Mouse (Mus musculus) embryonic facial prominence, embryonic 12.5 days (tissue): ENCODE data around the gene Trir. TPM values are rescaled to one million over a fixed set of nuclear protein-coding genes. Genes with fewer than 3 reads are reported as not detected.
A peak's percentile ranks its signal among the peaks of the same experiment; 100 is the strongest.

Experiments used
- ATAC-seq: fragments of 200-750 bp; cut with Nextera tagmentation; 2 replicates; pipeline ENCODE4 v1.8.0; 2017; ENCODE audit not compliant: insufficient number of reproducible peaks, insufficient read depth, low FRiP score, low TSS enrichment
- H3K27ac ChIP-seq: fragments of 300-500 bp; sonication (generic); 2 replicates; pipeline ENCODE4 v1.5.1; 2016; ENCODE audit warnings: mild to moderate bottlenecking
- H3K27me3 ChIP-seq: fragments of 300-500 bp; sonication (generic); 2 replicates; pipeline ENCODE4 v1.6.1; 2016; ENCODE audit warnings: mild to moderate bottlenecking, moderate library complexity
- H3K36me3 ChIP-seq: fragments of 300-500 bp; sonication (generic); 2 replicates; pipeline ENCODE4 v1.6.1; 2016; ENCODE audit warnings: mild to moderate bottlenecking
- H3K4me1 ChIP-seq: fragments of 300-500 bp; sonication (generic); 2 replicates; pipeline ENCODE4 v1.6.1; 2016
- H3K4me2 ChIP-seq: fragments of 300-500 bp; sonication (generic); replicated peaks from 2 replicates; pipeline ENCODE4 v1.6.1; 2016; ENCODE audit warnings: mild to moderate bottlenecking, moderate library complexity
- H3K4me3 ChIP-seq: fragments of 300-500 bp; sonication (generic); 2 replicates; pipeline ENCODE4 v1.5.1; 2016; ENCODE audit warnings: mild to moderate bottlenecking
- H3K9ac ChIP-seq: fragments of 300-500 bp; sonication (generic); 2 replicates; pipeline ENCODE4 v1.6.1; 2016; ENCODE audit warnings: mild to moderate bottlenecking, moderate library complexity
- H3K9me3 ChIP-seq: fragments of 300-500 bp; sonication (generic); 2 replicates; pipeline ENCODE4 v1.6.1; 2016; ENCODE audit warnings: mild to moderate bottlenecking, moderate library complexity
- WGBS: fragments of 180-500 bp; shearing (Covaris S2); methylation state at CpG from one replicate; pipeline ENCODE4 v1.1.7; 2016; 5-methylcytosine and 5-hydroxymethylcytosine counted together
- polyA plus RNA-seq: library from polyadenylated mRNA; unstranded; fragments of >200 nt; fragmentation: Nextera tagmentation; extraction: Ambion mirVana; gene quantifications from 2 replicates; pipeline ENCODE4 v1.2.1, GENCODE M21; 2016

The Trir gene
- polyA plus RNA-seq, 1 experiment from 2014 or later, result 160 TPM

- peak overlapping the region; percentile 100 for H3K27ac ChIP-seq
- H3K4me3 ChIP-seq, result peak overlapping the region; percentile 87
- peak overlapping the region; percentile 91 for H3K4me2 ChIP-seq
- peak overlapping the region; percentile 96 for H3K9ac ChIP-seq
- no peaks in the 10 kb centered on the region for H3K9me3 ChIP-seq
- 0 out of 2 replicates have a peak, but pooled peaks have one; percentile 2 for ATAC-seq
- H3K4me1 ChIP-seq, result peaks cover 19% of the 10 kb centered on the region
- peaks cover 38% of the 10 kb centered on the region for H3K36me3 ChIP-seq
- WGBS, result under 1% methylated on average over 57 of the region's 57 CpGs
- no peaks in the 10 kb centered on the region for H3K27me3 ChIP-seq
These were observed 11.3 kb downstream of the Trir start for GRCm38 (mm10) chr8:85037681-85038531.

DNA sequence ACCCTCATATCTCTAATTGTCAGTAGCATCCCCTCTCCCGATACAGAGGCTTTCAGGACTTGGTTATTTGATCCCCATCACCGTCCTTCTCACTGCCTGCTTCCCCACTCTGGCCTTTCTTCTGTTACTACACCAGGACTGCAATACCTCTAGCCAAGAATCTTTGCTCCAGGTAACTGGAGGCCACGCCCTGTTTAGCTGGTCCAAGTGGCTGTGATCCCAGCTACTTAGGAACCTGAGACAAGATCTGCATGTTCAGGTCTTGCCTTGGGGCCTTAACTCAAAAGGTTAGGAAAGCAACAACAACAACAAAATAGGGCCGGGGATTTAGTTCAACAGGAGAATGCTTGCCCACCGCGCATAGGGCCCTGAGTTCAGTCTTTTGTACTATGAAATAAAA lies 17.0 kb downstream of the Trir start:
- ATAC-seq, result no peak
- Histone ChIP-seq H3K27ac (no peak overlapping the region), H3K4me1 (peaks cover 6% of the 10 kb centered on the region), H3K9me3 (no peaks in the 10 kb centered on the region), H3K36me3 (peaks cover 86% of the 10 kb centered on the region), H3K4me2 (no peak overlapping the region), H3K4me3 (no peak overlapping the region), H3K27me3 (no peaks in the 10 kb centered on the region), H3K9ac (no peak overlapping the region)
- WGBS, result 85% methylated on average over 6 of the region's 6 CpGs

- no peak overlapping the region for H3K4me2 ChIP-seq
- peaks cover 48% of the 10 kb centered on the region for H3K36me3 ChIP-seq
- WGBS, result 85% methylated on average over 7 of the region's 7 CpGs
- H3K27me3 ChIP-seq, result no peaks in the 10 kb centered on the region
- no peaks in the 10 kb centered on the region for H3K9me3 ChIP-seq
- H3K4me1 ChIP-seq, result peaks cover 18% of the 10 kb centered on the region
- ATAC-seq, result no peak
- H3K27ac ChIP-seq, result no peak overlapping the region
- no peak overlapping the region for H3K9ac ChIP-seq
- no peak overlapping the region for H3K4me3 ChIP-seq
These were observed 30.7 kb downstream of the Trir start for GRCm38 (mm10) chr8:85057367-85057766.

GRCm38 (mm10) chr8:85059879-85060616 lies 33.4 kb downstream of the Trir start, which contains the start of gene Fbxw9:
Fbxw9 (plus strand) TSS chr8:85060055.
- under 1% methylated on average over 52 of the region's 53 CpGs for WGBS
- 0 out of 2 replicates have a peak within 1 kb of the TSS, but pooled peaks have one; percentile 9 for H3K27ac ChIP-seq

GRCm38 (mm10) chr8:85062603-85063002 lies 36.0 kb downstream of the Trir start:
- Histone ChIP-seq H3K36me3 (peaks cover 28% of the 10 kb centered on the region; the same call in 1 of the 2 replicates), H3K9me3 (no peaks in the 10 kb centered on the region), H3K4me2 (no peak overlapping the region), H3K4me3 (no peak overlapping the region), H3K4me1 (peaks cover 18% of the 10 kb centered on the region), H3K27ac (no peak overlapping the region), H3K9ac (no peak overlapping the region), H3K27me3 (no peaks in the 10 kb centered on the region)
- no peak for ATAC-seq
- 94% methylated on average over 4 of the region's 4 CpGs for WGBS

More at GRCm38 (mm10) chr8:85059879-85060616, 33.4 kb downstream of the Trir start, which contains the start of gene Fbxw9:
- Histone ChIP-seq H3K4me1 (peaks cover 18% of the 10 kb centered on the region), H3K36me3 (peaks cover 32% of the 10 kb centered on the region), H3K4me3 (peak within 1 kb of the TSS; percentile 84), H3K4me2 (peak within 1 kb of the TSS; percentile 96), H3K27me3 (no peaks in the 10 kb centered on the region), H3K9ac (peak within 1 kb of the TSS; percentile 66), H3K9me3 (no peaks in the 10 kb centered on the region)
- peak; percentile 80 for ATAC-seq

DNA sequence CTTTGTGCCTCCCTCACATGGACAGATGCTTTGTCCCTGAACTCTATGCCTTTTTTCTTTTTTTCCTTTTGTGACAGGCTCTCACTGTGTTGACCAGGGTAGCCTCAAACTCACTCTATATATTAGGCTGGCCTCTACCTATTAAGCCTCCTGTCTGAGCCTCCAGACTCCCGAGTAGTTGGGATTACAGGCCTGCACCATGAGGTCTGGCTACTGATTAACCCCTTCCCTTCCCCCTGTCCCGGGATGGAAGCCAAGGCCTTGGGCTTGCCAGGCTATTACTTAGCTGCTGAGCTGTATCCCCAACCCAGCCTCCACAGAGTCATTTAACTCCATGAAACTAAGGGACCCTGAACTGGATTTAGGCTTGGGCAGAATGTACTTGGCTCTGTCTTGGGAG lies 38.6 kb downstream of the Trir start:
- H3K27me3 ChIP-seq, result no peaks in the 10 kb centered on the region
- H3K4me2 ChIP-seq, result no peak overlapping the region
- H3K9me3 ChIP-seq, result no peaks in the 10 kb centered on the region
- 34% methylated on average over 2 of the region's 2 CpGs for WGBS
- no peak for ATAC-seq
- peaks cover 32% of the 10 kb centered on the region for H3K36me3 ChIP-seq
- H3K4me3 ChIP-seq, result no peak overlapping the region
- H3K27ac ChIP-seq, result no peak overlapping the region
- H3K9ac ChIP-seq, result no peak overlapping the region
- H3K4me1 ChIP-seq, result peaks cover 18% of the 10 kb centered on the region

DNA sequence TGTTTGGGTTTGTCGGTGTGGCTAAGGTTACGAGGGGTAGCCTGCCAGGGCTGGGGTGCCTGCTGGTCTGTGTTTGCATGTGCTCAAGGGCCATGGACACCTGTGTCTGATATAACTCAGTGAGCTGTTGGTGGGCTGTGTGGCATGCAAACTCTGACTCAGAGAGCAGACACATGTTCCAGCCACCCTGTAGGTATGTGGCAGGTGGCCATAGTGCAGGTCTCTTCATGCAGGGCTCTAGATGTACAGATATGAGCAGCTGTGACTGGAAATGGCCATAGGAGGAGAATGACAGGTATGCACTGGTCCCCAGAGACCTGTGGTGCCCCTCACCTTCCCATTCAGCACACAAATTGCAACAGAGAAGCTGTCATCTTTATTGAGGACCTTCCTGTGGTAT lies 40.5 kb downstream of the Trir start:
- H3K27ac ChIP-seq, result no peak overlapping the region
- ATAC-seq, result no peak
- no peak overlapping the region for H3K4me3 ChIP-seq
- H3K4me2 ChIP-seq, result no peak overlapping the region
- 96% methylated on average over 2 of the region's 2 CpGs for WGBS
- no peak overlapping the region for H3K9ac ChIP-seq
- no peaks in the 10 kb centered on the region for H3K9me3 ChIP-seq
- no peaks in the 10 kb centered on the region for H3K27me3 ChIP-seq
- peaks cover 32% of the 10 kb centered on the region for H3K36me3 ChIP-seq
- H3K4me1 ChIP-seq, result no peaks in the 10 kb centered on the region

- Histone ChIP-seq H3K9me3 (no peaks in the 10 kb centered on the region), H3K36me3 (peaks cover 25% of the 10 kb centered on the region), H3K4me3 (no peak within 1 kb of the TSS), H3K4me2 (no peak within 1 kb of the TSS), H3K27me3 (no peaks in the 10 kb centered on the region), H3K9ac (no peak within 1 kb of the TSS), H3K4me1 (no peaks in the 10 kb centered on the region), H3K27ac (no peak within 1 kb of the TSS)
- ATAC-seq, result no peak
These were observed 41.4 kb downstream of the Trir start, which contains the start of gene Gm5741 for GRCm38 (mm10) chr8:85067982-85068381. Gm5741 (minus strand) TSS chr8:85067982.

DNA sequence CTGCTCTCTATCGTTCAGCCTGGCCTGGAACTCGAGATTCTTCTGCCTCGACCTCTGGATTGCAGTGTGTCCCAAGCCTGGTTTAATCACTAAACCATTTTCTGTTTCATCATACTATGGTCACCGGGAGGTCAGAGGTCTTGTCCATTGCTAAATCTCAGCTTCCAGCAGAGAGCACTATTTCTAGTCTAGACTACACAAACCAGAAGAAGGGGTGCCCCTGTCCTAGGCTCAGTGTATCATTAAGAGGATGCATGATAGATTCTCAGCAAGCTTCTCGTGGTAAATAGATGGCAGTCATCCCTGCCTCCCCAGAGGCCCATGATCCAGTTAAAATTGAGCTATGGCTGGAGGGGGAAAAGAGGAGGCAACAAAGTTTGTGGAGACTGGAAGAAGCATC lies 44.4 kb downstream of the Trir start:
- no peak for ATAC-seq
- Histone ChIP-seq H3K9me3 (no peaks in the 10 kb centered on the region), H3K4me1 (no peaks in the 10 kb centered on the region), H3K9ac (no peak overlapping the region; the same call in 1 of the 2 replicates), H3K4me2 (peak overlapping the region; percentile 68), H3K27me3 (no peaks in the 10 kb centered on the region), H3K36me3 (peaks cover 39% of the 10 kb centered on the region), H3K4me3 (peak overlapping the region; percentile 91), H3K27ac (peak overlapping the region; percentile 96; the same call in 1 of the 2 replicates)
- 81% methylated on average over 5 of the region's 5 CpGs for WGBS

GRCm38 (mm10) chr8:85071514-85072281 lies 45.1 kb downstream of the Trir start, which contains the start of gene Dhps:
Dhps (plus strand) TSS chr8:85071757.
- H3K4me2 ChIP-seq, result peak within 1 kb of the TSS; percentile 68
- peak within 1 kb of the TSS; percentile 83 for H3K9ac ChIP-seq
- H3K9me3 ChIP-seq, result no peaks in the 10 kb centered on the region
- WGBS, result under 1% methylated on average over 68 of the region's 68 CpGs
- H3K36me3 ChIP-seq, result peaks cover 39% of the 10 kb centered on the region
- no peaks in the 10 kb centered on the region for H3K4me1 ChIP-seq
- peak within 1 kb of the TSS; percentile 91 for H3K4me3 ChIP-seq
- no peaks in the 10 kb centered on the region for H3K27me3 ChIP-seq
- H3K27ac ChIP-seq, result peak within 1 kb of the TSS; percentile 96
- ATAC-seq, result peak; percentile 80

GRCm38 (mm10) chr8:85072364-85072929 lies 45.8 kb downstream of the Trir start:
- H3K4me1 ChIP-seq, result no peaks in the 10 kb centered on the region
- WGBS, result 44% methylated on average over 9 of the region's 9 CpGs
- H3K27ac ChIP-seq, result peak overlapping the region; percentile 96
- H3K9ac ChIP-seq, result peak overlapping the region; percentile 83
- H3K27me3 ChIP-seq, result no peaks in the 10 kb centered on the region
- H3K36me3 ChIP-seq, result peaks cover 35% of the 10 kb centered on the region
- H3K9me3 ChIP-seq, result no peaks in the 10 kb centered on the region
- no peak; the same call in 1 of the 2 replicates for ATAC-seq
- H3K4me3 ChIP-seq, result peak overlapping the region; percentile 91
- H3K4me2 ChIP-seq, result peak overlapping the region; percentile 68
